Mouse (Mus musculus) gastrocnemius, postnatal 36 days (tissue): Measurements from ENCODE around the gene Atrnl1. TPM values are rescaled to one million over a fixed set of nuclear protein-coding genes. Genes with fewer than 3 reads are reported as not detected.

ENCODE experiments used
- DNase-seq, 2 experiments: peaks; one replicate each; pipeline ENCODE4 v3.0.0; 2022
- intact Hi-C: fragments of 180-260 bp; cut with DNase I; formaldehyde crosslinking; loops from one replicate; pipeline ENCODE4 v1.15.1; 2025
- total RNA-seq, 2 experiments: library from RNA; stranded (reverse); gene quantifications; 2 replicates each; pipeline ENCODE4 v1.2.3; 2021

Atrnl1 gene
- total RNA-seq, 2 experiments from 2014 or later, result 6.4 to 6.8 TPM

- intact Hi-C loops, result no loop called here
- no peak for DNase-seq
Observed at GRCm38 (mm10) chr19:57894191-57894590, 283.4 kb downstream of the Atrnl1 start.

GRCm38 (mm10) chr19:57900037-57900436 lies 289.2 kb downstream of the Atrnl1 start:
- no peak for DNase-seq
- intact Hi-C loops, result no loop called here

GRCm38 (mm10) chr19:57909466-57909865 lies 298.6 kb downstream of the Atrnl1 start:
- no peak for DNase-seq
- intact Hi-C loops, result no loop called here

GRCm38 (mm10) chr19:57910650-57911049 lies 299.8 kb downstream of the Atrnl1 start:
- intact Hi-C loops, result no loop called here
- DNase-seq, result no peak

DNA sequence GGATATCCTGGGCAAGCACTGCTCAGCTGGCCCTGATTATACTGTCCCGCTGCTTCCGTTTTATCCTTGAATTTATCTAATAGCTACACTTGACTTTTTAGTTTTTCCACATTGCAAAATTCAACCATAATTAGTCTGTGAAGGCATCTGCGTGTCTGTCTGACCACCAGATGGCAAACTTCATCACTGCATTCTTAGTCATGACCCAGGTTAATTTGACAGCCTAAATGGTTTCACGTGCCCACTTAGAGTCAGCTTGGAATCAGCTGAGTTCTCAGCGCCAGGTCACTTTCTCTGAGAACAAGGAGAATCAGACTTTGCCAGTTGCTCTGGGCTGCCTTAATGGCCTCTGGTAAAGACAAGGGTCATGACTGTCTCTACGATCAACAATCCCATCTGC lies 305.5 kb downstream of the Atrnl1 start:
- intact Hi-C loops, result no loop called here
- DNase-seq, result no peak

- DNase-seq, result no peak
- intact Hi-C loops, result no loop called here
Observed at GRCm38 (mm10) chr19:57922991-57923390, 312.2 kb downstream of the Atrnl1 start.

GRCm38 (mm10) chr19:57924856-57925255 lies 314.0 kb downstream of the Atrnl1 start:
- intact Hi-C loops, result no loop called here
- DNase-seq, result no peak

- DNase-seq, result no peak
- intact Hi-C loops, result no loop called here
Observed at GRCm38 (mm10) chr19:57925681-57926080, 314.8 kb downstream of the Atrnl1 start.

DNA sequence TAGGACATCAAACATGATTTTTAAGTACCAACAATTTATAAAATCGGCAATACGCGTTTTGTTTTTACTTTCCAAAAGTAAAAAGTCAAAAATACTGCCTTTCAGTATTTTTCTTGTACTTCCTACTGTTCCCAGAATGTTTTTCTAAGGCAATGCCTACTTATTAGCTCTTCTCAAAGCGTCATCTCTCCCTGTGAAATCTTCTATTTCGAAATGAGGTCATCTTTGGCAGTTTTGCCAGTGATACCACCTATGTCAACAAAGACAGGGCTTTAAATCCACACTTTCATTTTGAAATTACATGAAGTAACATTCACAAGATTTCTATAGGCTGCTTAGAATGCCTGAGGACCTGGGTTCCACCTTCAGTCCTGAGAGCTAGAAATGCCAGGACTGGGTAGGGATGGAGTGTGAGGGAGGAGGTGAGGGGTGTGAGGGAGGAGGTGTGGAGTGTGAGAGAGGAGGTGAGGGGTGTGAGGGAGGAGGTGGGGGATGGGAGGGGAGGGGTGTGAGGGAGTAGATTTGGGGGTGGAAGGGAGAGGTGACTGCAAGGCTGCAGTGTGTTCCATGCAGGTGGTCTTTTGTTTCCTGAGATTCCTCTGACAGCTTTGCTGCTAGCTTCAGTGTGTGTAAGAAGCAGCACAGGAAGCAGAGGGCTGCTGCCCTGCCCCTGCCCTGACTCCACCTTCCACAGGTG lies 315.5 kb downstream of the Atrnl1 start:
- no peak for DNase-seq
- intact Hi-C loops, result no loop called here

DNA sequence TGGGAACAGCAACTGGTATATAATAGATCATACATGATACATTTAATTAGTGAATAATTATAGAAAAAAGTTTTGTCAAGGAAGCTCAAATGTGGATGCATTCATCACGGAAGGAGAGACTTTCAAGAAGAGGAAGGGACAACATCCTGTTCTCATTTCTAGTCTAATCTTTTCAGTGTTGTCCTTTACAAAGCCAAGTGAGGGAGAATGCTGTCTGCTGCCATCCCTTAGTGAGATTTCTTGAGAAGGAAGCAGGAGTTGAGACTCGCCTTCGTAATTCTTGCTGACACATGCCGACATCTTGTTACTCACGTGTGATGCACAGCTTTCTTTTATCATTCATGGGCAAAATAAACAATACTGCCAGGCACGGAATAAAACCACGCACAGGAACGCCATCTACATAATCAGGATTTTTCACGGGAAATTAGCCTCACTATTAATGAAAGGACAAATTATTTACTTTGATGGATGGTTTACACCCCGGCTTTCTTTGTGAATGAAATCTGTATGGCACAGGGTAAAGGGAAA lies 316.2 kb downstream of the Atrnl1 start:
- intact Hi-C loops, result no loop called here
- DNase-seq, result no peak

DNA sequence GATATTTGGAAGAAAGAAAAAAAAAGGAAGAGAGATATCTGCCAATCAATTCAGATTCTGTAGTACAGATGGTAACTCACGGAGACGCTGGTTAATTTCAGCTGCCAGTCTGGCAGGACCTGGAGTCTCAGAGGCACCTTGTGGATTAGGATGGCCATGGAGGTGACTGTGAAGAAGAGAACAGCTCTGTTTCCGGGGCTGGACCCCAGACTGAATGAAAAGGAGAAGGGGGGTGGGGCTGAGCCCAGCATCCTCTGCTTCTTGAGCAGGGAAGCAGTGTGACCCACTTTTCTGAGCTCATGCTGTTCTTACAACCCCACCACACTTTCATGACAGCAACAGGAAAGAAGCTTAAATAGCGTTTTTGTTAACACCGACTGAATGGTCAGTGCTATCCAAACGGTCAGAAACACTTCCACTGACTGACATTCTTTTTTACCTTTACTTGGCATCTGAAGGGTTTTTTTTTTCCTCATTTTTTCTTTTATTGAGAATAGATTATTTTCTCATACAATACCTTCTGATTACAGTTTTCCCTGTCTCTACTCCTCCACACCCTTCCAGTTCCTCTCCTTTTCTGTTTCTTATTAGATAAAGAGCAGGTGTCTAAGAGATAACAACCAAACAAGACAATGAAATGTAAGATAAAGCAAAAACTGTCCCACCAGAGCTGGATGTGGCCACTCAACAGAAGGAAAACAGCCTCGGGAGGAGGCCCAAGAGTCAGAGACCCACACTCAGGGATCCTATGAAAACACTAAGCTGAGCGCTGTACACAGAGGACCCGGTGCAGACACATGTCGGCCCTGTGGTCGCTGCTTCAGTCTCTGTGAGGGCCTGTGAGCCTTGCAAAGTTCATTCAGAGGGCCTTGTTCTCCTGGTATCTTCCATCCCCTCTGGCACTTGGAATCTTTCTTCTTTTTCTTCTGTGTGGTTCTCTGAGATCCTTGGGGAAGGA lies 317.0 kb downstream of the Atrnl1 start:
- intact Hi-C loops, result no loop called here
- DNase-seq, result no peak

- intact Hi-C loops, result no loop called here
- no peak for DNase-seq
Observed at GRCm38 (mm10) chr19:57931626-57932025, 320.8 kb downstream of the Atrnl1 start.

- intact Hi-C loops, result no loop called here
- no peak for DNase-seq
Observed at GRCm38 (mm10) chr19:57936865-57937264, 326.0 kb downstream of the Atrnl1 start.

GRCm38 (mm10) chr19:57939166-57939565 lies 328.3 kb downstream of the Atrnl1 start:
- no peak for DNase-seq
- intact Hi-C loops, result no loop called here

GRCm38 (mm10) chr19:57941529-57941928 lies 330.7 kb downstream of the Atrnl1 start:
- intact Hi-C loops, result no loop called here
- no peak for DNase-seq

DNA sequence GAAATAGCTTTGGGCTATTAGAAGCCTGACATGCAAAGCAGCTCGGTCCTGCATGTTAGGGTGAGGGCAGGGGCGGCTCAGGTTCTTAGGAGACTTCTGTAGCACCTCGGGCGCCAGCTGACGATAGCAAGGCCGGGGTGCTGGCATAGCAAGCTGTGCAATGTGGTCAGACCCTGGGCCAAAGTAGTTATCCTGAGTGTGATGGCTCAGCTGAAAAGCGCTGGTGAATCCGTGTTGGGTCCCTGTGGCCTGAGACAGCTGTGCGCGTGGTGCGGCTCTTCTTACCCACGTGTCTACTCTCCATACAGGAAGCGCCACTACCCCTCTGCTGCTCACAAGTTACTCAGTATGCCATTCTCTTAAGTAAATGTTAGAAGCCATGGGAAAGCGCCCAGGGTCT lies 331.4 kb downstream of the Atrnl1 start:
- DNase-seq, result no peak
- intact Hi-C loops, result no loop called here

DNA sequence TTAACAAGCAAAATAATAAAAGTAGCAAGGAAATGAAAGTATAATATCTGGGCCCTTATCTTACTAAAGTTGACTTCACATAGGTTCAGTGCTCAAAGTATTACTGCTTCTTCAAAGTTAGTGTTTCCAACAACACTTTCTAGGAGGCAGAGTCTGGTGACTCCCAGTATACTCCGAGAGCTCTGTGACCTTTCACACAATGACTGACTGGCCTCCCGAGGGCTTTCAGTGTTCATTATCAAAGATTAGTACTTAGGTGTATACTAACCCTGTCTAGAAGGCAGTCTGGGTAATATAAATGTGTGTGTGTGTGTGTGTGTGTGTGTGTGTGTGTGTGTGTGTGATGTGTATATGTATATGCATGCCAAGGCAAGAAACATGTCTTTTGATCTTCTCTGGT lies 332.5 kb downstream of the Atrnl1 start:
- intact Hi-C loops, result no loop called here
- no peak for DNase-seq

- intact Hi-C loops, result no loop called here
- DNase-seq, result no peak
Observed at GRCm38 (mm10) chr19:57944680-57945079, 333.8 kb downstream of the Atrnl1 start.

- intact Hi-C loops, result no loop called here
- no peak for DNase-seq
Observed at GRCm38 (mm10) chr19:57945626-57946250, 334.9 kb downstream of the Atrnl1 start.

- DNase-seq, result no peak
- intact Hi-C loops, result no loop called here
Observed at GRCm38 (mm10) chr19:57948489-57948888, 337.7 kb downstream of the Atrnl1 start.
